Mouse (Mus musculus): Measurements from ENCODE around the gene Gm10358. TPM values are rescaled to one million over a fixed set of nuclear protein-coding genes. Genes with fewer than 3 reads are reported as not detected.
"Not testable (repeated sequence)": the region's sequence is repeated elsewhere in the genome, so short reads cannot be mapped to it uniquely, and the experiment has no call there.

Gene Gm10358
- polyA plus RNA-seq (2017; shearing (Covaris generic)), result under 1 TPM in 1 of 2 experiments, not detected in 1; 0.28 TPM

- no peak for ATAC-seq
Observed at GRCm38 (mm10) chr8:75406489-75406888, at the start of gene Gm10358. TSS of gene Gm10358 (minus strand) at chr8:75406589.

DNA sequence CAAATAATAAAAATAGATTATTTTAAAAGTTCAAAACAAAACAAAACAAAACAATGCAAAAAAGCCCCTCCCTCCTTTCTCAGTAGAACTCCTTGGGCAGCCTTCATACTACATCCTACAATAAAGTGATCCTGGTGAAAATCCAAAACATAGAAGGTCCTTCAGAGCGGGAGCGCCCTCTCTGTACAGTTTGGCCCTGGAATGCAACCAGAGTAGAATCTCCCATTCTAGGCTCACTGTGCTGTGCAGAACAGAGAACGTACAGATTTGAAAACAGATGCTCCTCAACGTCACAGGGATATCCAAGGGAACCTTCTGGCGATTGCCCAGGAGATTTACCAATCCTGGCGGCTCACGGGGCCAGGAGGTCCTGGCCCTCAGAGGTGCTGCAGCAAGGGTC, 42.0 kb upstream of the Gm10358 start, which contains the start of gene Iqcm:
Iqcm (plus strand) TSS at position 301 of the 400 bp plus-strand sequence.
- no peak for ATAC-seq

GRCm38 (mm10) chr8:75415696-75416095, 9.3 kb upstream of the Gm10358 start:
- ATAC-seq, result not testable (repeated sequence)

DNA sequence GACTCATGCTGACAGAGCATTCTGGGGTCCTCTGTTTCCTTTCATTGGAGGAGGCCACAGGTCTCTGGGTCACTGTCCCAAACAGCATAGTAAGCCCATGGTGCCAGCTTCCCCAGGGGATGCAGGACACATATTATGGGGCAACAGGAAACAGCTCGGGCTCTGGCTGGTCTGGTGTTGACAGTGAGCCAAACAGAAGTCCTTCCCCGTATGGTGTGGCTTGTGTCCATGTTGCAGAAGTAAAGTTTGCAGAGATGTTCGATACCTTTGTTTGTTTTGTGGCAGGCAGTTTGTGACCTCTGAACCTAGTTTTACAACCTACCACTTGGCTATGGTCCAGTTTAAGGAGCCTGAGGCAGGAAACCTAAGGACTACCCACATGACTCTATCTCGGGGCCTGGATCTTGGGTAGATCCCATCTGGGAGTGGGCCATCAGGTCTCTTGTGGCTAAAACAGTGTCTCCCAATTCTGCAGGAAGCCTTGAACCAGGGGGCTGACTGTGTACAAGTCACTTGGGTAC, 21.6 kb downstream of the Gm10358 start:
- ATAC-seq, result no peak

DNA sequence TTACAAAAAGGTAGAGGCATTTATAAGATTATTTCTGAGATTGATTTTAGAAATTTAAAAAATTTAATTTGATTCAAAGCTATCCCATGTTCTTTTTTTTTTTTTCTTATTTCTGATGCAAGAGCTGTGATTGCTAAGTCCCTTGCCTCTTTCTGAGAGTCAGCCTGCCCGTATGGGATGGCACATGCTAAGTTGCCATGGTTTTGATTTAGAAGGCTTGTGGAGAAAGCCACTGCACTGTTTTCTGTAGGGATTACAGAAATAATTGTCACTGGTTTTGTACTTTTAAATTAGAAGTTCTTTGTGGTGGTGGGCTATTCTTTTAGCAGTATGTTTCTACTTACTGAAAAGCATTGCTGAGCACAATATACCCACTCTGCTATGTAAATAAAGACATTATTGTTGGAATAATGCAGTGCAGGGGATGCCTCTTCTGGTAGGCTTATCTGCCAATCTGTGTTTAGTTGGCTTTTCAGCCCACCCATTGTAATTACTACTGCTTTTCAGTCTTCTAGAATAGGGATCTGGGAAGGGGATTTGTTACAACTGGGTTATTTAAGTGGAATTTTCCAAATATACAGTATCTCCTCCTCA, 30.8 kb downstream of the Gm10358 start:
- ATAC-seq, result no peak

GRCm38 (mm10) chr8:75372006-75372405, 34.4 kb downstream of the Gm10358 start:
- no peak for ATAC-seq

Other genes starting within 250 kb of the Gm10358 start
- under 1 TPM in 1 of 2 experiments, not detected in 1; 0.18 TPM for gene Rasd2, start 192.6 kb downstream of the Gm10358 start, polyA plus RNA-seq (2017; shearing (Covaris generic))
- gene Iqcm, start 42.1 kb upstream of the Gm10358 start, polyA plus RNA-seq (2017; shearing (Covaris generic)), result not detected

All from activated CD4-positive, CD25-positive, alpha-beta regulatory T cell, adult 4 months (primary cell).